Mouse (Mus musculus): Measurements from ENCODE around the gene Zfp341. TPM values are rescaled to one million over a fixed set of nuclear protein-coding genes. Genes with fewer than 3 reads are reported as not detected.

The Zfp341 gene
- polyA plus RNA-seq, 1 experiment from 2014 or later = 2.6 TPM

GRCm38 (mm10) chr2:154659531-154660074 is 46.5 kb downstream of the Zfp341 start:
- DNase-seq (no peak), ATAC-seq (ENCODE audit: low FRiP score, low TSS enrichment) (no peak)
- WGBS = 85% methylated on average over 4 of the region's 5 CpGs
- Histone ChIP-seq H3K9ac (replicated peaks; ENCODE audit: low read length) (no peak overlapping the region), H3K36me3 (ENCODE audit: control insufficient read depth, insufficient read depth, low read length) (peaks cover 14% of the 10 kb centered on the region), H3K4me2 (ENCODE audit: low read length) (peak overlapping the region; percentile 11), H3K9me3 (ENCODE audit: control insufficient read depth, low read length) (no peaks in the 10 kb centered on the region), H3K4me1 (ENCODE audit: control insufficient read depth, insufficient read depth, low read length) (peaks cover 24% of the 10 kb centered on the region), H3K27ac (replicated peaks; ENCODE audit: low read depth, low read length) (no peak overlapping the region), H3K27me3 (ENCODE audit: control insufficient read depth, insufficient read depth, low read length) (no peaks in the 10 kb centered on the region), H3K4me3 (replicated peaks; ENCODE audit: low read depth, low read length) (no peak overlapping the region)

- Histone ChIP-seq H3K27me3 (ENCODE audit: control insufficient read depth, insufficient read depth, low read length) (no peaks in the 10 kb centered on the region), H3K36me3 (ENCODE audit: control insufficient read depth, insufficient read depth, low read length) (no peaks in the 10 kb centered on the region), H3K4me3 (replicated peaks; ENCODE audit: low read depth, low read length) (no peak overlapping the region), H3K9ac (replicated peaks; ENCODE audit: low read length) (no peak overlapping the region), H3K4me1 (ENCODE audit: control insufficient read depth, insufficient read depth, low read length) (no peaks in the 10 kb centered on the region), H3K27ac (replicated peaks; ENCODE audit: low read depth, low read length) (no peak overlapping the region), H3K4me2 (ENCODE audit: low read length) (no peak overlapping the region), H3K9me3 (ENCODE audit: control insufficient read depth, low read length) (no peaks in the 10 kb centered on the region)
- DNase-seq (no peak), ATAC-seq (ENCODE audit: low FRiP score, low TSS enrichment) (no peak)
- 96% methylated on average over 7 of the region's 7 CpGs for WGBS
Observed at GRCm38 (mm10) chr2:154668680-154669079, 55.6 kb downstream of the Zfp341 start.

- 86% methylated on average over 4 of the region's 4 CpGs for WGBS
- Histone ChIP-seq H3K9me3 (ENCODE audit: control insufficient read depth, low read length) (no peaks in the 10 kb centered on the region), H3K4me1 (ENCODE audit: control insufficient read depth, insufficient read depth, low read length) (no peaks in the 10 kb centered on the region), H3K36me3 (ENCODE audit: control insufficient read depth, insufficient read depth, low read length) (no peaks in the 10 kb centered on the region), H3K4me2 (ENCODE audit: low read length) (no peak overlapping the region), H3K27ac (replicated peaks; ENCODE audit: low read depth, low read length) (no peak overlapping the region), H3K4me3 (replicated peaks; ENCODE audit: low read depth, low read length) (no peak overlapping the region), H3K9ac (replicated peaks; ENCODE audit: low read length) (no peak overlapping the region), H3K27me3 (ENCODE audit: control insufficient read depth, insufficient read depth, low read length) (no peaks in the 10 kb centered on the region)
- DNase-seq (no peak), ATAC-seq (ENCODE audit: low FRiP score, low TSS enrichment) (no peak)
Observed at GRCm38 (mm10) chr2:154670106-154670505, 57.0 kb downstream of the Zfp341 start.

- ATAC-seq (ENCODE audit: low FRiP score, low TSS enrichment) (no peak), DNase-seq (no peak)
- Histone ChIP-seq H3K9ac (replicated peaks; ENCODE audit: low read length) (no peak overlapping the region), H3K27me3 (ENCODE audit: control insufficient read depth, insufficient read depth, low read length) (no peaks in the 10 kb centered on the region), H3K9me3 (ENCODE audit: control insufficient read depth, low read length) (no peaks in the 10 kb centered on the region), H3K27ac (replicated peaks; ENCODE audit: low read depth, low read length) (no peak overlapping the region), H3K36me3 (ENCODE audit: control insufficient read depth, insufficient read depth, low read length) (no peaks in the 10 kb centered on the region), H3K4me3 (replicated peaks; ENCODE audit: low read depth, low read length) (no peak overlapping the region), H3K4me1 (ENCODE audit: control insufficient read depth, insufficient read depth, low read length) (no peaks in the 10 kb centered on the region), H3K4me2 (ENCODE audit: low read length) (no peak overlapping the region)
- 80% methylated on average over 4 of the region's 4 CpGs for WGBS
Observed at GRCm38 (mm10) chr2:154670741-154671140, 57.6 kb downstream of the Zfp341 start.

- Histone ChIP-seq H3K4me3 (replicated peaks; ENCODE audit: low read depth, low read length) (no peak overlapping the region), H3K27me3 (ENCODE audit: control insufficient read depth, insufficient read depth, low read length) (no peaks in the 10 kb centered on the region), H3K4me1 (ENCODE audit: control insufficient read depth, insufficient read depth, low read length) (peaks cover 16% of the 10 kb centered on the region), H3K4me2 (ENCODE audit: low read length) (no peak overlapping the region), H3K36me3 (ENCODE audit: control insufficient read depth, insufficient read depth, low read length) (no peaks in the 10 kb centered on the region), H3K9ac (replicated peaks; ENCODE audit: low read length) (no peak overlapping the region), H3K27ac (replicated peaks; ENCODE audit: low read depth, low read length) (no peak overlapping the region), H3K9me3 (ENCODE audit: control insufficient read depth, low read length) (no peaks in the 10 kb centered on the region)
- WGBS = 83% methylated on average over 4 of the region's 4 CpGs
- DNase-seq = no peak
- ATAC-seq (ENCODE audit: low FRiP score, low TSS enrichment) = no peak
Observed at GRCm38 (mm10) chr2:154674008-154674407, 60.9 kb downstream of the Zfp341 start.

- peaks cover 24% of the 10 kb centered on the region for H3K4me1 ChIP-seq (ENCODE audit: control insufficient read depth, insufficient read depth, low read length)
- no peaks in the 10 kb centered on the region for H3K27me3 ChIP-seq (ENCODE audit: control insufficient read depth, insufficient read depth, low read length)
- no peaks in the 10 kb centered on the region for H3K9me3 ChIP-seq (ENCODE audit: control insufficient read depth, low read length)
- peak overlapping the region; percentile 13; the same call in 1 of the 2 replicates for H3K9ac ChIP-seq (replicated peaks; ENCODE audit: low read length)
- peak overlapping the region; percentile 52 for H3K4me2 ChIP-seq (ENCODE audit: low read length)
- peak; percentile 84 for DNase-seq
- H3K36me3 ChIP-seq (ENCODE audit: control insufficient read depth, insufficient read depth, low read length) = no peaks in the 10 kb centered on the region
- H3K4me3 ChIP-seq (replicated peaks; ENCODE audit: low read depth, low read length) = peak overlapping the region; percentile 14; the same call in 1 of the 2 replicates
- 60% methylated on average over 19 of the region's 19 CpGs for WGBS
- peak overlapping the region; percentile 82 for H3K27ac ChIP-seq (replicated peaks; ENCODE audit: low read depth, low read length)
- ATAC-seq (ENCODE audit: low FRiP score, low TSS enrichment) = peak; percentile 84
Observed at GRCm38 (mm10) chr2:154676653-154677609, 63.8 kb downstream of the Zfp341 start.

- 9% methylated on average over 10 of the region's 10 CpGs for WGBS
- Histone ChIP-seq H3K4me2 (ENCODE audit: low read length) (peak overlapping the region; percentile 52), H3K27ac (replicated peaks; ENCODE audit: low read depth, low read length) (peak overlapping the region; percentile 82), H3K4me1 (ENCODE audit: control insufficient read depth, insufficient read depth, low read length) (peaks cover 26% of the 10 kb centered on the region), H3K9me3 (ENCODE audit: control insufficient read depth, low read length) (no peaks in the 10 kb centered on the region), H3K36me3 (ENCODE audit: control insufficient read depth, insufficient read depth, low read length) (no peaks in the 10 kb centered on the region), H3K27me3 (ENCODE audit: control insufficient read depth, insufficient read depth, low read length) (no peaks in the 10 kb centered on the region), H3K9ac (replicated peaks; ENCODE audit: low read length) (peak overlapping the region; percentile 13; the same call in 1 of the 2 replicates), H3K4me3 (replicated peaks; ENCODE audit: low read depth, low read length) (no peak overlapping the region)
- DNase-seq = peak; percentile 86
- peak; percentile 55; the same call in 1 of the 2 replicates for ATAC-seq (ENCODE audit: low FRiP score, low TSS enrichment)
Observed at GRCm38 (mm10) chr2:154677651-154678139, 64.6 kb downstream of the Zfp341 start.

- H3K27me3 ChIP-seq (ENCODE audit: control insufficient read depth, insufficient read depth, low read length) = no peaks in the 10 kb centered on the region
- no peak overlapping the region for H3K9ac ChIP-seq (replicated peaks; ENCODE audit: low read length)
- no peak overlapping the region for H3K4me2 ChIP-seq (ENCODE audit: low read length)
- DNase-seq (no peak), ATAC-seq (ENCODE audit: low FRiP score, low TSS enrichment) (no peak)
- WGBS = 97% methylated on average over 3 of the region's 3 CpGs
- H3K4me1 ChIP-seq (ENCODE audit: control insufficient read depth, insufficient read depth, low read length) = peaks cover 26% of the 10 kb centered on the region
- no peaks in the 10 kb centered on the region for H3K9me3 ChIP-seq (ENCODE audit: control insufficient read depth, low read length)
- H3K4me3 ChIP-seq (replicated peaks; ENCODE audit: low read depth, low read length) = no peak overlapping the region
- no peak overlapping the region for H3K27ac ChIP-seq (replicated peaks; ENCODE audit: low read depth, low read length)
- H3K36me3 ChIP-seq (ENCODE audit: control insufficient read depth, insufficient read depth, low read length) = no peaks in the 10 kb centered on the region
Observed at GRCm38 (mm10) chr2:154678995-154679394, 65.9 kb downstream of the Zfp341 start.
